Mouse (Mus musculus) kidney, adult 2 months (tissue): ENCODE data around the gene Pik3r1. TPM values are rescaled to one million over a fixed set of nuclear protein-coding genes. Genes with fewer than 3 reads are reported as not detected.

Experiments
- DNase-seq: peaks from one replicate; pipeline ENCODE4 v3.0.0; 2021
- H3K27ac ChIP-seq: fragments of 200-500 bp; 2 replicates; pipeline ENCODE4 v1.5.1; 2012; ENCODE audit warnings: low read depth, low read length, control low read depth, inconsistent platforms; ENCODE audit not compliant: insufficient read depth
- H3K27me3 ChIP-seq: fragments of 200-500 bp; replicated peaks from 2 replicates; pipeline ENCODE4 v1.6.1; 2012; ENCODE audit warnings: mild to moderate bottlenecking, moderate library complexity, low read length, inconsistent platforms; ENCODE audit not compliant: control insufficient read depth, insufficient read depth
- H3K36me3 ChIP-seq: fragments of 200-500 bp; 2 replicates; pipeline ENCODE4 v1.6.1; 2012; ENCODE audit warnings: mild to moderate bottlenecking, moderate library complexity, low read length, inconsistent platforms; ENCODE audit not compliant: control insufficient read depth, insufficient read depth
- H3K4me1 ChIP-seq: fragments of 200-500 bp; 2 replicates; pipeline ENCODE4 v1.6.1; 2011; ENCODE audit warnings: low read length; ENCODE audit not compliant: control insufficient read depth, insufficient read depth
- H3K4me3 ChIP-seq: fragments of 200-500 bp; 2 replicates; pipeline ENCODE4 v1.5.1; 2011; ENCODE audit warnings: mild to moderate bottlenecking, low read depth, low read length, control low read depth; ENCODE audit not compliant: insufficient read depth
- CTCF ChIP-seq: fragments of 200-500 bp; conservative IDR thresholded peaks from 2 replicates; pipeline ENCODE4 v1.5.1; 2011; ENCODE audit warnings: low read depth, mild to moderate bottlenecking, control low read depth, low read length, moderate library complexity, mixed read lengths; ENCODE audit not compliant: insufficient read depth, insufficient read length
- POLR2A ChIP-seq: fragments of 200-500 bp; IDR thresholded peaks from one replicate; pipeline ENCODE4 v1.6.1; 2011; ENCODE audit warnings: low read depth, low read length, control low read depth
- WGBS: fragments of 180-500 bp; shearing (Covaris S2); methylation state at CpG from one replicate; pipeline ENCODE4 v1.1.7; 2018; 5-methylcytosine and 5-hydroxymethylcytosine counted together
- polyA plus RNA-seq: library from polyadenylated mRNA; depleted of rRNA; stranded (reverse); fragments of >200 nt; gene quantifications from 2 replicates; pipeline ENCODE4 v1.2.3, GENCODE M21; 2012

Pik3r1 gene
- polyA plus RNA-seq, 1 experiment, result 21.2 TPM

- Histone ChIP-seq H3K4me1 (peaks cover 43% of the 10 kb centered on the region), H3K4me3 (no peak overlapping the region), H3K36me3 (peaks cover 4% of the 10 kb centered on the region), H3K27me3 (no peaks in the 10 kb centered on the region), H3K27ac (no peak overlapping the region)
- no peak for DNase-seq
- TF ChIP-seq CTCF, result no peak
- no peak for TF ChIP-seq POLR2A
- 42% methylated on average over 8 of the region's 8 CpGs for WGBS
Observed at GRCm38 (mm10) chr13:101760001-101760687, 7.9 kb downstream of the Pik3r1 start.

- Histone ChIP-seq H3K36me3 (peaks cover 4% of the 10 kb centered on the region), H3K4me1 (peaks cover 41% of the 10 kb centered on the region), H3K27ac (no peak overlapping the region), H3K4me3 (no peak overlapping the region), H3K27me3 (no peaks in the 10 kb centered on the region)
- no peak for TF ChIP-seq CTCF
- no peak for TF ChIP-seq POLR2A
- WGBS, result 11% methylated on average over 3 of the region's 3 CpGs
- no peak for DNase-seq
Observed at GRCm38 (mm10) chr13:101759281-101759871, 8.6 kb downstream of the Pik3r1 start.

- H3K4me3 ChIP-seq, result no peak overlapping the region
- H3K27ac ChIP-seq, result no peak overlapping the region
- H3K27me3 ChIP-seq, result no peaks in the 10 kb centered on the region
- 64% methylated on average over 22 of the region's 22 CpGs for WGBS
- peaks cover 44% of the 10 kb centered on the region for H3K4me1 ChIP-seq
- no peak for DNase-seq
- TF ChIP-seq POLR2A, result no peak
- TF ChIP-seq CTCF, result no peak
- peaks cover 4% of the 10 kb centered on the region for H3K36me3 ChIP-seq
Observed at GRCm38 (mm10) chr13:101757801-101758422, 10.1 kb downstream of the Pik3r1 start.

GRCm38 (mm10) chr13:101755228-101755627, 12.8 kb downstream of the Pik3r1 start:
- TF ChIP-seq CTCF (no peak), POLR2A (no peak)
- H3K4me1 ChIP-seq, result peaks cover 36% of the 10 kb centered on the region
- no peak overlapping the region for H3K27ac ChIP-seq
- H3K36me3 ChIP-seq, result peaks cover 4% of the 10 kb centered on the region
- no peak overlapping the region for H3K4me3 ChIP-seq
- 68% methylated on average over 2 of the region's 2 CpGs for WGBS
- no peak for DNase-seq
- no peaks in the 10 kb centered on the region for H3K27me3 ChIP-seq

GRCm38 (mm10) chr13:101753639-101754038, 14.4 kb downstream of the Pik3r1 start:
- Histone ChIP-seq H3K27me3 (no peaks in the 10 kb centered on the region), H3K4me3 (no peak overlapping the region), H3K4me1 (peaks cover 30% of the 10 kb centered on the region), H3K36me3 (peaks cover 4% of the 10 kb centered on the region), H3K27ac (peak overlapping the region; percentile 53)
- WGBS, result 47% methylated on average over 6 of the region's 6 CpGs
- DNase-seq, result peak; percentile 52
- TF ChIP-seq CTCF (no peak), POLR2A (no peak)

GRCm38 (mm10) chr13:101751816-101752215, 16.2 kb downstream of the Pik3r1 start:
- Histone ChIP-seq H3K27me3 (no peaks in the 10 kb centered on the region), H3K36me3 (peaks cover 2% of the 10 kb centered on the region; the same call in 1 of the 2 replicates), H3K4me3 (no peak overlapping the region), H3K4me1 (peaks cover 27% of the 10 kb centered on the region), H3K27ac (no peak overlapping the region)
- TF ChIP-seq POLR2A (no peak), CTCF (no peak)
- DNase-seq, result no peak
- WGBS, result 77% methylated on average over 4 of the region's 4 CpGs

- TF ChIP-seq POLR2A (no peak), CTCF (no peak)
- Histone ChIP-seq H3K27me3 (no peaks in the 10 kb centered on the region), H3K36me3 (no peaks in the 10 kb centered on the region), H3K4me3 (no peak overlapping the region), H3K4me1 (peaks cover 28% of the 10 kb centered on the region), H3K27ac (peak overlapping the region; percentile 75)
- no peak for DNase-seq
- WGBS, result 59% methylated on average over 8 of the region's 8 CpGs
Observed at GRCm38 (mm10) chr13:101746012-101746595, 21.9 kb downstream of the Pik3r1 start.
